8 mouse cellular contexts compared by ENCODE assay signal in the genomic region with DNA sequence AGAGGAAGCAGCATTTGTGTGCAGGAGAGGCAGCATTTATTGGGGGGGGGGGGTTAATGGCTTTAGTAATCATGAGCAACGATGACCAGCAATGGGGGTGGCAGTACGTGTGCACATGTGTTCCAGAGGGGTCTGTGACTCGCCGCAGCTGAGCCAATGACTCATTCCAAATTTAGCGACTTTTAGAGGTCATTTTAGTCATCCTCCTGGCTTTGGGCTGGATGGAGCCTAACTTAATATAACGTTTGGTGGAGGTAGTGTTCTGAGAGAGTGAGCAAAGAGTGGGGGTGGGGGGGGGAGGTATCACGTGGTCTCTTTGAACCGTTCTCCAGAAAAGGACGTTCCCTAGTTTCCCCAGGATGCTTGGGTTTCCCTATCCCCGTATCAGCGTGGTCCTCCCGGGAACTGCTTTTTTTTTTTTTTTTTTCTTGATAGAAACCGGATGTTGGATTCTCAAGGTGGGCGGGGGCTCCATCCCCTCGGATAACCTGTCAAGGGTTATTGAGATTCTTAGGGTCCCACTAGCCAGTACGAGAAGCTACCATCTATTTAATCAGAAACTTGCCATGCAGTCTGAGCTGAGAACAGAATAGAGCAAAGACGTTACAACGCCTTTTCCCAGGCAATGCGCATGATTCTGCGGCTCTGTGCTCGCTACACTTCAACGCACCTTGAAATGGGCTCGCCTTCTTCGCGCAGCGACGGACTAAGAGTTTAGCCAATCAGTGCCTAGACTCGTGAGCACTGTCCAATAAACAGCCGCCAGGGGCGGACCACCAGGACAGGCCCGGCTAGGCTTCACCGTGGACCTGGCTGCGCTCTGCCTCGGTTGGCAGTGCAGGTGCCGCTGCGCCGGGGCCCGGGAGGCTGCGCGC. TPM values are rescaled to one million over a fixed set of nuclear protein-coding genes. Genes with fewer than 3 reads are reported as not detected.
DNase-seq lines count a peak whose midpoint lies in the region; ATAC-seq and TF ChIP-seq lines count a peak whose summit lies in the region.

A gene (plus strand): TSS at position 794 of the 875 bp plus-strand sequence.

- peak within 1 kb of the TSS; percentile 50 for H3K4me2 ChIP-seq in liver, embryonic 16.5 days (ENCODE audit: low read depth, low read length)

- peak; percentile 66 for DNase-seq in Patski (ENCODE audit: low read depth, low spot score)
- peak; percentile 98 for DNase-seq in cerebellum, adult 9-11 months
- peak; percentile 96 to 98 for DNase-seq in frontal cortex, adult 2 months (ENCODE audit: extremely low spot score in 1 of 2, low spot score in 1 of 2)
- DNase-seq in heart, postnatal 4 days: peak; percentile 93
- peak; percentile 95 for DNase-seq in layer of hippocampus, adult 11-12 months (ENCODE audit: low spot score)
- peak; percentile 13 to 25 for DNase-seq in thymus, postnatal 36 days

- CTCF ChIA-PET in Patski (lab: Charles Lee): interaction anchor here (0.8 to 1.6 kb wide), 2 partner anchors 13 to 97 kb away, joined by 3 read pairs; no protein-coding TSS in a partner anchor

- ATAC-seq in Patski: peak; percentile 100
- peak; percentile 83 for ATAC-seq in liver, embryonic 16.5 days (ENCODE audit: low read depth)

- TF ChIP-seq POLR2A in olfactory bulb, adult 2 months (IDR thresholded peaks at IDR 0.05; ENCODE audit: insufficient read depth, low read depth, low read length): peak; percentile 98; the same call in 1 of the 2 replicates

- WGBS in liver, embryonic 16.5 days (ENCODE audit: insufficient replicate concordance): 1% methylated on average over 40 of the region's 40 CpGs
- WGBS in olfactory bulb, adult 2 months: under 1% methylated on average over 40 of the region's 40 CpGs

- no peak for TF ChIP-seq CTCF in Patski (IDR thresholded peaks at IDR 0.05)
- TF ChIP-seq CTCF in olfactory bulb, adult 2 months (IDR thresholded peaks at IDR 0.05; ENCODE audit: insufficient read depth, low read depth, low read length): no peak

- H3K9ac ChIP-seq in liver, embryonic 16.5 days (ENCODE audit: low read depth, low read length): no peak within 1 kb of the TSS

- no peaks in the 10 kb centered on the region for H3K4me1 ChIP-seq in liver, embryonic 16.5 days (ENCODE audit: control insufficient read depth, low read depth, low read length)
- peaks cover 30% of the 10 kb centered on the region for H3K4me1 ChIP-seq in olfactory bulb, adult 2 months (ENCODE audit: control insufficient read depth, insufficient read depth, low read length)

- H3K4me3 ChIP-seq in liver, embryonic 16.5 days (ENCODE audit: low read depth, low read length): peak within 1 kb of the TSS; percentile 48
- H3K4me3 ChIP-seq in olfactory bulb, adult 2 months (ENCODE audit: insufficient read depth, low read depth, low read length): peak within 1 kb of the TSS; percentile 92

- in situ Hi-C loops in Patski (cut with MboI; ENCODE audit: low pct_unique_long_range_greater_than_20kb): no loop called here

- H3K36me3 ChIP-seq in liver, embryonic 16.5 days (ENCODE audit: control insufficient read depth, insufficient read depth): no peaks in the 10 kb centered on the region

- H3K27me3 ChIP-seq in Patski: peaks cover 35% of the 10 kb centered on the region
- peaks cover 43% of the 10 kb centered on the region for H3K27me3 ChIP-seq in liver, embryonic 16.5 days (ENCODE audit: control insufficient read depth, insufficient read depth, low read depth, low read length)

- no peaks in the 10 kb centered on the region for H3K9me3 ChIP-seq in liver, embryonic 16.5 days (replicated peaks; ENCODE audit: control insufficient read depth, low read length)

- POLR2A ChIA-PET in Patski (lab: Charles Lee): interaction anchor here (0.6 kb wide), 1 partner anchor 262 kb away, joined by 3 read pairs; no protein-coding TSS in a partner anchor

- no peak within 1 kb of the TSS for H3K27ac ChIP-seq in liver, embryonic 16.5 days (ENCODE audit: low read length)
- peak within 1 kb of the TSS; percentile 70 for H3K27ac ChIP-seq in olfactory bulb, adult 2 months (ENCODE audit: insufficient read depth, low read depth, low read length)

RNA-seq across cellular contexts. Expression of the gene that starts here (rescaled TPM):
- 1.5 TPM for polyA plus RNA-seq in Patski (2021)
- polyA plus RNA-seq in frontal cortex, adult 2 months (2012; rRNA removed): 17.2 and 17.5 TPM in 2 replicates
- 10 to 100 TPM; 15.9 to 19.4 TPM for total RNA-seq in heart, postnatal 4 days (2021)
- polyA plus RNA-seq in liver, embryonic 16.5 days (2015; fragmentation: Nextera tagmentation; extraction: Ambion mirVana): 0.06 and 0.08 TPM in 2 replicates
- polyA plus RNA-seq in olfactory bulb, adult 2 months (2012; ENCODE audit: insufficient read depth, insufficient read length, low replicate concordance, missing spikeins): not detected in 2 replicates

Comparison
In these comparisons a context has a peak if more than half of its experiments do, and no peak if none do; other contexts are left out.
1. Peak in ATAC-seq, H3K4me3 ChIP-seq and H3K4me2 ChIP-seq in liver, embryonic 16.5 days; RNA of the gene not detected or under 1 TPM.
2. DNase-seq: peak in every context shown above with its lines; median percentile 98 in cerebellum, adult 9-11 months; 97 in frontal cortex, adult 2 months; 95 in layer of hippocampus, adult 11-12 months; 93 in heart, postnatal 4 days; 66 in Patski; 19 in thymus, postnatal 36 days.